Mouse (Mus musculus) fat pad, adult 2 months (tissue): ENCODE measurements around the gene Vmn1r2.
"Not testable (repeated sequence)": the region's sequence is repeated elsewhere in the genome, so short reads cannot be mapped to it uniquely, and the experiment has no call there.

Experiments used
- DNase-seq: peaks from one replicate; pipeline ENCODE4 v3.0.0-alpha.2; 2011; ENCODE audit warnings: low read depth, low spot score; ENCODE audit errors: extremely low read depth

Vmn1r2 gene

DNA sequence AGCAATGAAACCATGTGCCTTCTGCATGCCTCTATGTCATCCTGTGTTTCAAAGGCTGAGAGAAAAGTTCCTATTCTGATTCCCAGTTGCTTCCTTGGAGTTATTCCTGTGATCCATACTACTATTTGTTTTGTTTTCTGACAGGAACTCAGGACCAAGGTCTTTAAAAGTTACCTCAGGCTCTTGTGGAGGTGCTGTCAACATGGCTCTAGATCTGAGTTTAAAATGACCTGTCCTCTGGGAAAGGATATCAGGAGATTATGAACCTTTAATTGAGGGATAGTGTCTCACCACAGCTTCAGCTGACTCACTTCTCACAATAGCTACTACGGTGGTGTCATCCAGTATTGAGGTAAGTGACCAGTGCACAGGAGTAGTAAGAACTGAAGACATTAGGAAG is at the start of gene Vmn1r2:
Gene Vmn1r2 (plus strand): TSS at position 301 of the 400 bp plus-strand sequence.
- not testable (repeated sequence) for DNase-seq

DNA sequence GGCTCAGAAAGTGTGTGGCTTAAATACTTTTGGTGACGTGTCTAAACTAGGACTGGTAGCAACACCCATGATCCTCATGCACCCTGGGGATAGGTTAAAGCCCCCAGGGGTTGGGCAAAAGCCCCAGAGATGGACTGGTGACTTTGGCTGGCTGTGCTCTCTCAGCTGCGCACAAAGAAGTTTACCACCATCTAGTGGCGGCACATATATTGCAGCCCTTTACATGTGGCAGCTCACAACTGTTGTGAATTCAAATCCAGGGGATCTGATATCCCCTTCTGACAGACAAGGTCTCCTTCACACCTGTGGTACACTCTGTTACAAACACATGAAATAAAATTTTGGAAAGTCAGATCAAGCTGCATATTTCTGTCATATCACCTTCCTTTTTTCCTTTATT is 19.2 kb upstream of the Vmn1r2 start:
- DNase-seq = not testable (repeated sequence)

DNA sequence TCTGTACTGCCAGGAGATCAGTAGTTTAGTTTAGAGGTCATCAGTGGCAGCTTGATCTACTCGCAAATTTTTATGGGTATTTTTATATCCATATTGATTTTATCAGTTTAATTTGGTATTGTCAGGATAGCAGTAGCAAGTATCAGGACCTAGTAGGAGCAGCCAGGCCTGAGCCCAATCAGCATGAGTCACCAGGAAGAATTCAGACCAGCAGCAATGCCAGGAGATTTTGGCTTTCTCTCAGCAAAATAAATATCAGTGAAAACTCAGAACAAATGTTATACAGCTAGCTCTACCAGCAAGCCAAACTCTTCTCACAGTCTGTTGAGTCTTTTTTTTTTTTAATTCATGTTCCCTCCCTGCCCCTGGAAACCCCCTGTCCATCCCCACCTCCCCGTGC is 13.8 kb upstream of the Vmn1r2 start:
- not testable (repeated sequence) for DNase-seq

DNA sequence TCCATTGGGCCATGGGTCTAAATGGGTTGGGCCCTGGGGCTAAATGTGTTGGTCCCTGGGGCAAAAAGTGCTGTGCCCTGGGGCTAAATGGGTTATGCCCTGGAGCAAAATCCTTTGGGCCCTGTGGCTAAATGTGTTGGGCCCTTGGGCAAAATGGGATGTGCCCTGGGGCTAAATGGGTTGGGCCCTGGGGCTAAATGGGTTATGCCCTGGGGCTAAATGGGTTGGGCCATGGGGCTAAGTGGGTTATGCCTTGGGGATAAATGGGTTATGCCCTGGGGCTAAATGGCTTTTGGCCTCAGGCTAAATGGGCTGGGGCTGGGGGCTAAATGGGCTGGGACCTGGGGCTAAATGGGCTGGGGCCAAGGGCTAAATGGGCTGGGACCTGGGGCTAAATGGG is 2.7 kb upstream of the Vmn1r2 start:
- not testable (repeated sequence) for DNase-seq

DNA sequence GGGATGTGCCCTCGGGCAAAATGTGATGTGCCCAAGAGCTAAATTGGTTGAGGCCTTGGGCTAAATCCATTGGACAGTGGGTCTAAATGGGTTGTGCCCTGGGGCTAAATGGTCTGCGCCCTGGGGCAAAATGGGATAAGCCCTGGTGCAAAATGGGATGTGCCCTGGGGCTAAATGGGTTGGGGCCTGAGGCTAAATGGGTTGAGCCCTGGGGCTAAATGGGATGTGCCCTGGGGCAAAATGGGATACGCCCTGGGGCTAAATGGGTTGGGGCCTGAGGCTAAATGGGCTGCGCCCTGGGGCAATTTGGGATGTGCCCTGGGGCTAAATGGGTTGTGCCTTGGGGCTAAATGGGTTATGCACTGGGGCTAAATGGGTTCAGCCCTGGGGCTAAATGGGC is 2.1 kb upstream of the Vmn1r2 start:
- no peak for DNase-seq

DNA sequence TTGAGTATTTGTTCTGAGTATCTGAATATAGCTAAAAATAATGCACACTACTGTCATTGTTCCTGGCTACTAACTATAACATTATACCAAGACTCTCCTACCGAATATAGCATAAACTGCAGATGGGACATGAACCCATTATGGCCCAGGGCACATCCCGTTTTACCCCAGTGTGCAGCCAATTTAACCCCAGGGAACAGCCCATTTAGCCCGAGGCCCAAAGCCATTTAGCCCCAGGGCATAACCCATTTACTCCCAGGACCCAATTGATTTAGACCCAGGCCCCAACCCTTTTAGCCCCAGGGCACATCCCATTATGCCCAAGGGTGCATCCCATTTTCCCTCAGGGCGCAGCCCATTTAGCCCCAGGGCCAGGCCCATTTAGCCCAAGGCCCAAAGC is 7.5 kb downstream of the Vmn1r2 start:
- DNase-seq = not testable (repeated sequence)

DNA sequence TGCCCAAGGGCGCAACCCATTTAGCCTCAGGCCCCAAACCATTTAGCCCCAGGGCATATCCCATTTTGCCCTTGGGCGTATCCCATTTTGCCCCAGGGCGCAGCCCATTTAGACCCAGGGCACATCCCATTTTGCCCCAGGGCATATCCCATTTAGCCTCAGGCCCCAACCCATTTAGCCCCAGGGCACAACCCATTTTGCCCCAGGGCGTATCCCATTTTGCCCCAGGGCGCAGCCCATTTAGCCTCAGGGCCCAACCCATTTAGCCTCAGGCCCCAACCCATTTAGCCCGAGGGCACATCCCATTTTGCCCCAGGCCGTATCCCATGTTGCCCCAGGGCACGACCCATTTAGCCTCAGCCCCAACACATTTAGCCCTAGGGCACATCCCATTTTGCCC is 8.6 kb downstream of the Vmn1r2 start:
- DNase-seq = not testable (repeated sequence)

DNA sequence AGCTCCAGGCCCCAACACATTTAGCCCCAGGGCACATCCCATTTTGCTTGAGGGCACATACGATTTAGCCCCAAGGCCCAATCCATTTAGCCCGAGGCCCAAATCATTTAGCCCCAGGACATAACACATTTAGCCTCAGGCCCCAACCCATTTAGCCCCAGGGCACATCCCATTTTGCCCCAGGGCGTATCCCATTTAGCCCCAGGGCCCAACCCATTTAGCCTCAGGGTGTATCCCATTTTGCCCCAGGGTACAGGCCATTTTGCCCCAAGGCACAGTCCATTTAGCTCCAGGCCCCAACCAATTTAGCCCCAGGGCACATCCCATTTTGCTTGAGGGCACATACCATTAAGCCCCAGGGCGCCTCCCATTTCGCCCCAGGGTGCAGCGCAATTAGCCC is 9.1 kb downstream of the Vmn1r2 start:
- DNase-seq = not testable (repeated sequence)

DNA sequence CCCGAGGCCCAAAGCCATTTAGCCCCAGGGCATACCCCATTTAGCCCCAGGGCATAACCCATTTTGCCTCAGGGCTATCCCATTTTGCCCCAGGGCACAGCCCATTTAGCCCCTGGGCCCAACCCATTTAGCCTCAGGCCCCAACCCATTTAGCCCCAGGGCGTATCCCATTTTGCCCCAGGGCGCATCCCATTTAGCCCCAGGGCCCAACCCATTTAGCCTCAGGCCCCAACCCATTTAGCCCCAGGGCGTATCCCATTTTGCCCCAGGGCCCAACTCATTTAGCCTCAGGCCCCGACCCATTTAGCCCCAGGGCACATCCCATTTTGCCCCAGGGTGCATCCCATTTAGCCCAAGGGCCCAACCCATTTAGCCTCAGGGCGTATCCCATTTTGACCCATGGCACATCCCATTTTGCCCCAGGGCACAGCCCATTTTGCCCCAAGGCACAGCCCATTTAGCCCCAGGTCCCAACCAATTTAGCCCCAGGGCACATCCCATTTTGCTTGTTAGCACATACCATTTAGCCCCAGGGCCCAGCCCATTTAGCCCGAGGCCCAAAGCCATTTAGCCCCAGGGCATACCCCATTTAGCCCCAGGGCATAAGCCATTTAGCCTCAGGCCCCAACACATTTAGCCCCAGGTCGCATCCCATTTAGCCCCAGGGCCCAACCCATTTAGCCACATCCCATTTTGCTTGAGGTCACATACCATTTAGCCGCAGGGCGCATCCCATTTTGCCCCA is 9.8 kb downstream of the Vmn1r2 start:
- not testable (repeated sequence) for DNase-seq

DNA sequence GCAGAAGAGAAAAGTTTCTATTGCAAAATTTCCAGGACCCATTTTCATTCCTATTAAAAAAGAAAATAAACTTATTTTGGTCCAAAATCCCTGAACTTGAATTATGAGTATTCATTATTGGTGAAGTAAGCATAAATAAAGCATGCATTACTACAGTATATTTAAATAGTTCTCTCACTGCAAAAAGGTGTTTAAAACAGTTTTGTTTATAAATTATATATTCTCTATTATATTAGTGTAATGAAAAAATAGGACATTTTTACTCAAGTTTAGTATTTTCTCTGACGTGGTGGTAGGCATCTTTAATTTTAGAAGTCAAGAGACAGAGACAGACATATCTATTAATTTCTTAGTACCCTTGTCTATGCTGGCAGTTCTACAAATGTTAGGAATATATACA is 18.1 kb downstream of the Vmn1r2 start, which contains the start of gene Vmn1r3:
Gene Vmn1r3 (minus strand): TSS at position 101 of the 400 bp plus-strand sequence.
- DNase-seq = not testable (repeated sequence)

DNA sequence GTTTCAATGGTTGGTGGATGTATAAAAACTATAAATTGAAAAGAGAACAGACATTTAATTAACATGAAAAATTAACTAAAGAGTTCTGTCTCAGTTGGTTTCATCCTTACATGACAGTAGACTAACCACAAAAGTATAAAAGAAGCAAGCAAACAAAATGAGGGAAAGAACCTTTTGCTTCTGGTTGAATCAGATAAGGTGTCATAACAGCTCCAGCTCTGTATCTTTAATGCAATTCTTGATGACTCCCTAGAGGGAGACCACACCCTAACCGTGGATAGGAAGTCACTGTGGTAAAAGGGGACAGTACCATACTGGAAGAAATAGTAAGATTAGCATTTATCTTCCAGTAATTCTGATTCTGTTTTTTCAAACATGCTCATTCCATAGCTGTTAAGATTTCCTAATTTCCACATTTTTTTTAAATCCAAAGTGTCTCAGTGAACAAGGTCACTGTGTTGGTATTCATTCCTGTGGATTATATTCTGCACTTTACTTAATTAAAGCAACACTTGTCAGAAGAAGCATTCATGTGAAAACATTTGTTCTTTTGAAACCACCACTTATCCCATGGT is 42.6 kb downstream of the Vmn1r2 start:
- not testable (repeated sequence) for DNase-seq

DNA sequence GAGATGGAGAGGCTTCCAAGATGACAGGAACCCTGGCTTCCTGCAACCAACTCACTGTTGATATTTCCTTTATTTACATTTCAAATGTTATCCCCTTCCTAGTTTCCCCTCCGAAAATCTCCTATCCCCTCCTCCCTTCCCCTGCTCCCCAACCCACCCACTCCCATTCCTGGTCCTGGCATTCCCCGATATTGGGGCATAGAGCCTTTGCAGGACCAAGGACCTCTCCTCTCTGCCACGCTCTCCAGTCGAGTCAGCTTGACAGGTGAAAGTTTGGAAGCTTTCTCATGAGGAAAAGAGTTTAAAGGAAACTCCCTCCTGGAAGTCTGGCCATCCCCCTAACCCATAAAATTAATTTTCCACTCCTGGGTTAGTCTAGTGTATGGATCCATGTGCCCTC is 46.2 kb downstream of the Vmn1r2 start:
- not testable (repeated sequence) for DNase-seq

DNA sequence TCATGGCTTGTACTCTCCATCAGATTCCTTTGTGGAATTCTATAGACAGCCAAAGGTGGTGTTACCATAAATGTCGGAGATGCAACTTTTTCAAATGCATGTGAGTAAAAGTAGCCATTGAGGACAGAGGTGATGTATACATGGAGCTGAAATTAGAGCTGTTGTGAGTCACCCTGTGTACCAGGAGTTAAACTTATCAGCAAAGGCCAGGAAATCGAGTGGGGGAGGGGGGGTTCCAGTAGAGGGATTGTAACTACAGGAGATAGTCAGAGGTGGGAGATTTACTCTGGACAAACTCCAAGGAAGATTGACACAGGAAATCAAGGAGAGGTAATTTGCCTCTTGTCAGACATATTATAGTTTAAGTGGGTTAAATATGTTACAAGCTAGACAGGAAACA is 49.3 kb downstream of the Vmn1r2 start:
- DNase-seq = not testable (repeated sequence)
